Mouse (Mus musculus) stomach, postnatal 0 days (tissue): ENCODE measurements around the gene Rgl2. TPM values are rescaled to one million over a fixed set of nuclear protein-coding genes. Genes with fewer than 3 reads are reported as not detected.

Experiments
- ATAC-seq: fragments of 200-750 bp; cut with Nextera tagmentation; 2 replicates; pipeline ENCODE4 v1.8.0; 2017; ENCODE audit not compliant: low FRiP score, low TSS enrichment
- DNase-seq: peaks from one replicate; pipeline ENCODE4 v3.0.0-alpha.2; 2016; ENCODE audit warnings: low spot score
- H3K27ac ChIP-seq: fragments of 300-500 bp; sonication (generic); replicated peaks from 2 replicates; pipeline ENCODE4 v1.5.1; 2014; ENCODE audit warnings: mild to moderate bottlenecking, control low read depth
- H3K27me3 ChIP-seq: fragments of 300-500 bp; sonication (generic); 2 replicates; pipeline ENCODE4 v1.6.1; 2014; ENCODE audit warnings: low read length; ENCODE audit not compliant: control insufficient read depth, insufficient read depth
- H3K36me3 ChIP-seq: fragments of 300-500 bp; sonication (generic); 2 replicates; pipeline ENCODE4 v1.6.1; 2014; ENCODE audit warnings: low read length, mixed read lengths; ENCODE audit not compliant: control insufficient read depth, insufficient read depth
- H3K4me1 ChIP-seq: fragments of 300-500 bp; sonication (generic); replicated peaks from 2 replicates; pipeline ENCODE4 v1.6.1; 2014; ENCODE audit warnings: antibody characterized with exemption; ENCODE audit not compliant: control insufficient read depth, insufficient read depth
- H3K4me2 ChIP-seq: fragments of 300-500 bp; sonication (generic); replicated peaks from 2 replicates; pipeline ENCODE4 v1.6.1; 2014; ENCODE audit warnings: low read depth, mild to moderate bottlenecking, control low read depth, moderate library complexity
- H3K4me3 ChIP-seq: fragments of 300-500 bp; sonication (generic); 2 replicates; pipeline ENCODE4 v1.5.1; 2014; ENCODE audit warnings: low read depth, low read length, control low read depth
- H3K9ac ChIP-seq: fragments of 300-500 bp; sonication (generic); 2 replicates; pipeline ENCODE4 v1.6.1; 2014; ENCODE audit warnings: mild to moderate bottlenecking, low read length, control low read depth, mixed read lengths
- H3K9me3 ChIP-seq: fragments of 300-500 bp; sonication (generic); 2 replicates; pipeline ENCODE4 v1.6.1; 2016; ENCODE audit warnings: low read length; ENCODE audit not compliant: control insufficient read depth
- CTCF ChIP-seq: IDR thresholded peaks from 2 replicates; pipeline ENCODE4 v1.5.1; 2016; ENCODE audit warnings: antibody characterized with exemption, low read depth, mild to moderate bottlenecking, moderate library complexity
- EP300 ChIP-seq: optimal IDR thresholded peaks from 2 replicates; pipeline ENCODE3; 2016; ENCODE audit warnings: antibody characterized with exemption
- WGBS: fragments of 180-500 bp; shearing (Covaris S2); extraction: QIAGEN DNeasy Blood & Tissue Kit; methylation state at CpG from one replicate; pipeline ENCODE4 v1.1.7; 2014; 5-methylcytosine and 5-hydroxymethylcytosine counted together
- polyA plus RNA-seq: library from polyadenylated mRNA; unstranded; fragments of >200 nt; fragmentation: Nextera tagmentation; extraction: Ambion mirVana; gene quantifications from 2 replicates; pipeline ENCODE4 v1.2.1, GENCODE M21; 2015

Gene Rgl2
- polyA plus RNA-seq, 1 experiment from 2014 or later, result 18.6 TPM

- H3K27me3 ChIP-seq, result no peaks in the 10 kb centered on the region
- H3K9ac ChIP-seq, result peak overlapping the region; percentile 85
- 48% methylated on average over 19 of the region's 19 CpGs for WGBS
- no peak for TF ChIP-seq EP300
- no peak for TF ChIP-seq CTCF
- H3K36me3 ChIP-seq, result peaks cover 4% of the 10 kb centered on the region
- peaks cover 6% of the 10 kb centered on the region; the same call in 1 of the 2 replicates for H3K4me1 ChIP-seq
- ATAC-seq (no peak), DNase-seq (no peak)
- no peak overlapping the region for H3K27ac ChIP-seq
- H3K4me2 ChIP-seq, result peak overlapping the region; percentile 92
- H3K9me3 ChIP-seq, result no peaks in the 10 kb centered on the region
- H3K4me3 ChIP-seq, result peak overlapping the region; percentile 70
Measured at GRCm38 (mm10) chr17:33941381-33941780, 12.0 kb downstream of the Rgl2 start.

GRCm38 (mm10) chr17:33943454-33943853, 14.1 kb downstream of the Rgl2 start:
- TF ChIP-seq CTCF (no peak), EP300 (no peak)
- Histone ChIP-seq H3K9ac (no peak overlapping the region), H3K27me3 (no peaks in the 10 kb centered on the region), H3K9me3 (no peaks in the 10 kb centered on the region), H3K4me1 (peaks cover 6% of the 10 kb centered on the region; the same call in 1 of the 2 replicates), H3K36me3 (peaks cover 7% of the 10 kb centered on the region), H3K27ac (no peak overlapping the region), H3K4me2 (no peak overlapping the region), H3K4me3 (no peak overlapping the region)
- DNase-seq, result no peak
- 90% methylated on average over 15 of the region's 15 CpGs for WGBS
- no peak for ATAC-seq

GRCm38 (mm10) chr17:33947430-33948089, 18.2 kb downstream of the Rgl2 start:
- no peak overlapping the region for H3K4me3 ChIP-seq
- H3K27ac ChIP-seq, result no peak overlapping the region
- H3K36me3 ChIP-seq, result peaks cover 8% of the 10 kb centered on the region
- WGBS, result 84% methylated on average over 10 of the region's 10 CpGs
- H3K27me3 ChIP-seq, result no peaks in the 10 kb centered on the region
- TF ChIP-seq EP300, result no peak
- no peak for TF ChIP-seq CTCF
- DNase-seq, result no peak
- H3K4me1 ChIP-seq, result peaks cover 4% of the 10 kb centered on the region
- H3K9me3 ChIP-seq, result no peaks in the 10 kb centered on the region
- no peak for ATAC-seq
- H3K9ac ChIP-seq, result no peak overlapping the region
- H3K4me2 ChIP-seq, result no peak overlapping the region

- H3K4me3 ChIP-seq, result no peak overlapping the region
- H3K9ac ChIP-seq, result no peak overlapping the region
- no peaks in the 10 kb centered on the region for H3K27me3 ChIP-seq
- ATAC-seq, result no peak; the same call in 1 of the 2 replicates
- 82% methylated on average over 22 of the region's 22 CpGs for WGBS
- no peak overlapping the region; the same call in 1 of the 2 replicates for H3K4me2 ChIP-seq
- no peaks in the 10 kb centered on the region for H3K9me3 ChIP-seq
- DNase-seq, result no peak
- no peak for TF ChIP-seq CTCF
- TF ChIP-seq EP300, result no peak
- peaks cover 16% of the 10 kb centered on the region for H3K36me3 ChIP-seq
- H3K4me1 ChIP-seq, result peaks cover 4% of the 10 kb centered on the region
- H3K27ac ChIP-seq, result no peak overlapping the region; the same call in 1 of the 2 replicates
Measured at GRCm38 (mm10) chr17:33948090-33948904, 19.0 kb downstream of the Rgl2 start.

- no peak for TF ChIP-seq EP300
- no peak for TF ChIP-seq CTCF
- Histone ChIP-seq H3K4me2 (peak overlapping the region; percentile 87; the same call in 1 of the 2 replicates), H3K27ac (peak overlapping the region; percentile 56; the same call in 1 of the 2 replicates), H3K36me3 (peaks cover 16% of the 10 kb centered on the region), H3K4me3 (no peak overlapping the region), H3K9ac (no peak overlapping the region), H3K4me1 (peaks cover 4% of the 10 kb centered on the region), H3K27me3 (no peaks in the 10 kb centered on the region), H3K9me3 (no peaks in the 10 kb centered on the region)
- WGBS, result 75% methylated on average over 19 of the region's 19 CpGs
- DNase-seq (peak; percentile 78), ATAC-seq (peak; percentile 72)
Measured at GRCm38 (mm10) chr17:33948905-33949537, 19.7 kb downstream of the Rgl2 start.
